Mouse (Mus musculus) stomach, postnatal 0 days (tissue): ENCODE measurements around the gene Amt.

Experiments
- CTCF ChIP-seq: IDR thresholded peaks from 2 replicates; pipeline ENCODE4 v1.5.1; 2016; ENCODE audit warnings: antibody characterized with exemption, low read depth, mild to moderate bottlenecking, moderate library complexity
- EP300 ChIP-seq: optimal IDR thresholded peaks from 2 replicates; pipeline ENCODE3; 2016; ENCODE audit warnings: antibody characterized with exemption

DNA sequence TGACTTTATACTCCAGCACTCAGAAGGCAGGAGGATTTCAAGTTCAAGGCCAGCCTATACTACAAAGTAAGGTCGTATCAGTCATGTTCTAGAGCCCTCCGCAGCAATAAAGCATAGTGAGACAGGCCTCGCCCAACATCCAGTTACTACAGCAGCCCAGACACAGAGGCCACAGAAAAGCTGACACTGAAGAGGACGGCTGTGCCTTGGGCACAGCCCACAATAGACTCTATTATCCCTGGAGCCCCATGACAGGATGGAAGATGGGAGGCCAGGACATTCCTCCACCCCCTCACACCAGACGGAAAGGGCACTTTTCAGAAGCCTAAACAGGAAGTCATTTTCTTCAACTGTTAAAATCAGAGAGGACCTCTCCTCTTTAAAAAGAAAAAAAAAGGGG lies 47.7 kb upstream of the Amt start:
- TF ChIP-seq EP300 (no peak), CTCF (no peak)
